Mouse (Mus musculus) CH12F3 (cell line): ENCODE measurements around the gene Dtwd1.
"Not testable (repeated sequence)": the region's sequence is repeated elsewhere in the genome, so short reads cannot be mapped to it uniquely, and the experiment has no call there.

Experiments
- in situ Hi-C: fragments of 300-500 bp; cut with MboI; formaldehyde crosslinking; loops from 2 replicates; pipeline ENCODE4 v1.14.3; 2020; ENCODE audit warnings: low sequenced_read_pairs

Dtwd1 gene

GRCm38 (mm10) chr2:126151855-126152571, at the start of gene Dtwd1, which contains the start of gene Fam227b:
Gene Dtwd1, plus strand, starts transcription at chr2:126152141.
Gene Fam227b, minus strand, starts transcription at chr2:126152004.
- in situ Hi-C loops, result no loop called here

- in situ Hi-C loops, result no loop called here
Measured at GRCm38 (mm10) chr2:126147723-126148122, 4.2 kb upstream of the Dtwd1 start.

GRCm38 (mm10) chr2:126165277-126166018, 13.5 kb downstream of the Dtwd1 start:
- in situ Hi-C loops, result no loop called here

GRCm38 (mm10) chr2:126166335-126166734, 14.4 kb downstream of the Dtwd1 start:
- in situ Hi-C loops, result no loop called here

- in situ Hi-C loops, result no loop called here
Measured at GRCm38 (mm10) chr2:126166848-126167617, 15.1 kb downstream of the Dtwd1 start.

- in situ Hi-C loops, result no loop called here
Measured at GRCm38 (mm10) chr2:126171427-126171826, 19.5 kb downstream of the Dtwd1 start.

GRCm38 (mm10) chr2:126191306-126191705, 39.4 kb downstream of the Dtwd1 start:
- in situ Hi-C loops, result no loop called here

- in situ Hi-C loops, result no loop called here
Measured at GRCm38 (mm10) chr2:126192129-126192528, 40.2 kb downstream of the Dtwd1 start.

- in situ Hi-C loops, result no loop called here
Measured at GRCm38 (mm10) chr2:126195631-126196356, 43.9 kb downstream of the Dtwd1 start.

GRCm38 (mm10) chr2:126198971-126199370, 47.0 kb downstream of the Dtwd1 start:
- in situ Hi-C loops, result no loop called here

- in situ Hi-C loops, result no loop called here
Measured at GRCm38 (mm10) chr2:126211011-126211680, 59.2 kb downstream of the Dtwd1 start.

GRCm38 (mm10) chr2:126214800-126215199, 62.9 kb downstream of the Dtwd1 start, which contains the start of gene Gm17555:
Gene Gm17555, plus strand, starts transcription at chr2:126215100.
- in situ Hi-C loops, result not testable (repeated sequence)
